Mouse (Mus musculus) cerebellum, adult 11 months (tissue): ENCODE results near the gene Lamb2.
A peak's percentile ranks its signal among the peaks of the same experiment; 100 is the strongest.

ENCODE experiments used
- DNase-seq: peaks from one replicate; pipeline ENCODE4 v3.0.0; 2022

Gene Lamb2

DNA sequence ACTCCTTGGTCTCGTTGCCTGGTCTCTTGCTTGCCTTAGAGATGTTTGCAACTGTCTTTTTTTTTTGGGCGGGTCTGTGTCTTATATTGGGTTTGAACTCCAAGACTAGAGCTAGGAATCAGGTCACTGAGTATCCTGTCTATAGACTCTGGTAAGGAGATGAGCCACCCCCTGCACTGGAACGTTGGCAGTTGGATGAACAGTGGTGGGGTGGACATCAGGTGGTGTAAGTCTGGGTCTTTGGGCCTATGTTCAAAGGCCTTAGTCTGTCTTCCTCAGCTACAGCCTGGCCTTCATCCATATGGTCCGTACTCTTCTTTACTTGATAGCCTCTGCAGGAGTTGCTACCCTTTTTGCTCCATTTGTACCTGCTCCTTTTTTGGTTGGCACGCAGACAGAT, 17.9 kb upstream of the Lamb2 start:
- DNase-seq: no peak

DNA sequence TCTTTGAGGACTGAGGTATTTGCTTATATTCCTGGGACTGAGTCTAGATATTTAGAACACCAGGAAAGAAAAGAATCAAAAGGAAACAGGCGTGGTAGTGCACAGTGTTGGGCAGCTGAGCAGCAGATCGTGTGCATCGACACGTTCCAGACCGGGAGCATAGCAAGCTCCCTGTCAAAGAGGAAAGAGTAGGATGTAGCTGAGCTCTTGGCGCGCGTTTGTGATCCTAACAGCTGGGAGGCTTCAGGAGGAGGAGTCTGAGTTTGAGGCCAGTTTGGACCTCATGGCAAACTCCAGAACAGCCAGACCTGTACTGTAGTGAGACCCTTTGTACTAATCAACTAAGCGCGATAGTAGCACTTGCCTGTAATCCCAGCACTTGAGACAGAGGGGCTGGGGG, 17.3 kb upstream of the Lamb2 start:
- DNase-seq: no peak

- DNase-seq: no peak
These were observed 15.8 kb upstream of the Lamb2 start for GRCm38 (mm10) chr9:108463713-108464112.

GRCm38 (mm10) chr9:108466219-108466618, 13.3 kb upstream of the Lamb2 start:
- DNase-seq: no peak

- DNase-seq: no peak
These were observed 10.1 kb upstream of the Lamb2 start for GRCm38 (mm10) chr9:108469430-108469829.

DNA sequence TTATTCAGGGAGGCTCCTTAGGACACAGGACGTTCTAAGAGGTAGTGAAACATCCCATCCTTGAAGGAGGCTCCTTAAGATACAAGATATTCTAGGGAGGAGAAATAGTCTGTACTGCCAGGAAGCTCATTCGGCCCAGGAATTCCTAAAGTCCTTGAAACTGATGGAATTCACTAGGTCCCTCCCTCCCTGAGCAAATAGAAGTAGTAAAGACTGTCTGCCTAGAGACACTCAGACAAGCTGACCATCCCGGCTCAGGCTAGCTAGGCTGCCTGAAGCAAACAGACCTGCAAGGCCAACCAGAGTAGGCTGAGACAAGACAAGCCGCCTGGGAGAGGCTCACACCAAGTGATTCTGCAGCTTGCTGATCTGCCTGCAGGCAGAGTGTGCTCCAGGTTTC, 9.7 kb upstream of the Lamb2 start:
- DNase-seq: no peak

GRCm38 (mm10) chr9:108474528-108474927, 5.0 kb upstream of the Lamb2 start:
- no peak for DNase-seq

GRCm38 (mm10) chr9:108478638-108479156, 839 bp upstream of the Lamb2 start:
- DNase-seq: no peak

GRCm38 (mm10) chr9:108479241-108479640, 295 bp upstream of the Lamb2 start:
- DNase-seq: no peak

- DNase-seq: no peak
These were observed 1.4 kb downstream of the Lamb2 start for GRCm38 (mm10) chr9:108480813-108481519.

DNA sequence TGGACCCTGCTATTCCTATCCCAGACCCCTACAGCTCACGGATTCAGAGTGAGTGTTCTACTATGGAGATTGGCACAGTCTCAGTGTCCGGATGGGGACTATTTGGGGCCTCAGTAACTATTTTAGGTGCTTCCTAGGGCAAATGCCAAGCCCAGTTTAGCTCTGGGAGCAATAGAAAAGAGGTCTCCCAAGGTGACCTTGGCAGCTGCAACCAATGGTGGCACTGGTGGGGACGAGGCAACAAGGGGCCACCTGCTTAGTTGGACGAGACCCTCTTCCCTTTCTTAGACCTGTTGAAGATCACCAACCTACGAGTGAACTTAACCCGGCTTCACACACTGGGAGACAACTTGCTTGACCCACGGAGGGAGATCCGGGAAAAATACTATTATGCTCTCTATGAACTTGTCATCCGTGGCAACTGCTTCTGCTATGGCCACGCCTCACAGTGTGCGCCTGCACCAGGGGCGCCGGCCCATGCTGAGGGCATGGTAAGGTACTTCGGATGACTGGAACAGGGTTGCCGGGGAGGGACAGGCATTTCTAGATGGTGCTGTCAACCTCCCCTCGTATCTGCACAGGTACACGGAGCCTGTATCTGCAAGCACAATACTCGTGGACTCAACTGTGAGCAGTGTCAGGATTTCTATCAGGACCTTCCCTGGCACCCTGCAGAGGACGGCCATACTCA, 2.1 kb downstream of the Lamb2 start:
- no peak for DNase-seq

GRCm38 (mm10) chr9:108483051-108483790, 3.7 kb downstream of the Lamb2 start:
- DNase-seq: no peak

DNA sequence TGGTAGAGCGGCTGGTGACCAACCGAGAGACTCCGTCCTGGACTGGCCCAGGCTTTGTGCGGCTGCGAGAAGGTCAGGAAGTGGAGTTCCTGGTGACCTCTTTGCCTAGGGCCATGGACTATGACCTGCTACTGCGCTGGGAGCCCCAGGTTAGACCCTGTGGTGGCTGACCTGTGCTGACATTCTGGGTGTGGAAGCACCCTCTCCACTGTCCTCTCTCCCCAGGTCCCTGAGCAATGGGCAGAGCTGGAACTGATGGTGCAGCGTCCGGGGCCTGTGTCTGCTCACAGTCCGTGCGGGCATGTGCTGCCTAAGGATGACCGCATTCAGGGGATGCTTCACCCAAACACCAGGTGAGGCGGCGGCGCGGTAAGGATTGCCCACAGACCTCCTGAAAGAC, 4.5 kb downstream of the Lamb2 start:
- DNase-seq: no peak

DNA sequence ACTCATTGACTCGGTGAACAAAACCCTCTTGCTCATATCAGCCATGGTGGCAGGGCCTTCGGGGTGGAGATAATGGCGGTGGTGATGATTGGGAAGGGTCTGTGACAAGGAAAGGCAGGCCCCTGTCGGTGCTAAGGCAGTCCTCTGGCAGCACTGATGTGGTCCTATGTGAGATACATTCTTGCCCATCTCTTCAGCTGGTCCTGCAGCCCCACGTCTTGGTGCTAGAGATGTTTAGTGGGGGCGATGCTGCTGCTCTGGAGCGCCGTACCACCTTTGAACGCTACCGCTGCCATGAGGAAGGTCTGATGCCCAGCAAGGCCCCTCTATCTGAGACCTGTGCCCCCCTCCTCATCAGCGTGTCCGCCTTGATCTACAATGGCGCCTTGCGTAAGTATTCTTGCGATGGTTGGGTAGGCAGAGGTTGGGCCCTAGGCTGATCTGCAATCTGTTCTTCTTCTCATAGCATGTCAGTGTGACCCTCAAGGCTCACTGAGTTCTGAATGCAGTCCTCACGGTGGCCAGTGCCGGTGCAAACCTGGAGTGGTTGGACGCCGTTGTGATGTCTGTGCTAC, 5.9 kb downstream of the Lamb2 start:
- no peak for DNase-seq

- no peak for DNase-seq
These were observed 7.5 kb downstream of the Lamb2 start for GRCm38 (mm10) chr9:108486973-108487530.

GRCm38 (mm10) chr9:108488403-108488802, 8.9 kb downstream of the Lamb2 start:
- DNase-seq: no peak

DNA sequence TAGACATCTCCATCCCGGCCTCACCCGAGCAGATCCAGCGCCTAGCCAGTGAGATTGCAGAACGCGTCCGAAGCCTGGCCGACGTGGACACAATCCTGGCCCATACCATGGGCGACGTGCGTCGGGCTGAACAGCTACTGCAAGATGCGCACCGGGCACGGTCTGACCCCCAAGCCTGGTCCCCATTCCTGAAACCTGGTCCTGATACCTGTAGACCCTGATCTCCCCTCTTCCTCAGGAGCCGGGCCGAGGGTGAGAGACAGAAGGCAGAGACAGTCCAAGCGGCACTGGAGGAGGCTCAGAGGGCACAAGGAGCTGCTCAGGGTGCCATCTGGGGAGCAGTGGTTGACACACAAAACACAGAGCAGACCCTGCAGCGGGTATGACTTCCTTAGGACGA, 9.7 kb downstream of the Lamb2 start:
- DNase-seq: no peak

- DNase-seq: no peak
These were observed 10.4 kb downstream of the Lamb2 start for GRCm38 (mm10) chr9:108489702-108490558.

GRCm38 (mm10) chr9:108490559-108491285, 11.2 kb downstream of the Lamb2 start, which contains the start of gene Usp19:
Gene Usp19 (plus strand): TSS chr9:108490602.
- DNase-seq: peak; percentile 93

DNA sequence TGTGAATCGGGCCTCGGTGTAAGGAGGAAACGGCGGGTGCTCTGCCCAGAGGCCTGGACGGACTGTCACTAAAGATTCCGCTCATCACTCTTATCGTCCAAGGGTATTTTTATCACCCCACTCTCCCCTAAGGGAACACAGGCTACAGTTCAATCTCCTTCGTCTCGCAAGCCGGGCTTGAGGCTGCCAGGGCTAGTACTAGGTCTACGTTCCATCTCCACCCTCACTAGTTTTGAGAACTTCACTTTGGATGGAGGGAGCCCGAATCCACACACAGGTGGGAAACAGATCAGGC, 11.7 kb downstream of the Lamb2 start:
- DNase-seq: no peak

GRCm38 (mm10) chr9:108492043-108492750, 12.7 kb downstream of the Lamb2 start:
- DNase-seq: no peak
